ENCODE assay signal across 23 mouse cellular contexts in the genomic region with DNA sequence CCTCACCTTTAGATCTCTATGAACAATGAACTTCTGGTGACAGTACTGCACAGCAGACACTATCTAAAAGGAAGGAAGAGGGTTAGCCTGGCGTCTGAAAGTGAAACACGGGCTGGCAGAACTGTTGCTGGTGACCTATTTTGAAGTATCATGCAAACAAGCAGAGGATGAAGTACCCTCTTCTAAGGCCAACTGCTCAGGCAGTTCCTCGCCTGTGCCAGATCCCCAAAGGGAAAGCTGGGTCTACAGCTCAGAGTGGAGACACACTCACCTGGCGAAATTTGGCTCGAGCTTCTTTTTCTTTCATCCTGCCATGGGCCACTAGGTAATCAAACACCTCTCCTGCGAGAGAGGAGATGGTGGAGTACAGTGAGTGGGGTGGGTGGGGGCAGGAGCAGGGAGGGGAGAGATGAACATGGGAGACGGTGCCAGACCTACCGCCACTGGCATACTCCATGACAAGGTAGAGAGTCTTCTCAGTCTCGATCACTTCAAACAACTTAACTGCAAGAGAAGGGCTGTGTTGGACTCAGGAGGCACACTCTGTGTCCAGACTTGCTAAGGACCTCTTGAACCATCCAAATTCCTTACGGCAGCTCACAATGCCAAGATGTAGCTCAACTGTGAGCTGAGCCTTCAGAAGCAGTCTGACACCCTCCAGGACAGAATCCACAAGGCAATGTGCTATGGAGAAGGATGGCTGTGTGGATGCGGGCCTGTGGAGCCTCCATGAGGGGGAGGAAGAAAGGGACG. TPM values are rescaled to one million over a fixed set of nuclear protein-coding genes. Genes with fewer than 3 reads are reported as not detected.
"Had no signal": no experiment of that assay in that cellular context is flagged by ENCODE, and none has a peak within 500 bp of the region (broad histone marks: within the 10 kb centered on the region; RNA-seq: fewer than 3 reads in every experiment).

No protein-coding gene starts in this region.

- H3K9me3 ChIP-seq: heart, embryonic 10.5 days; heart, embryonic 12.5 days; hindbrain, embryonic 10.5 days; hindbrain, embryonic 12.5 days; intestine, embryonic 15.5 days; limb, embryonic 10.5 days; limb, embryonic 12.5 days had no signal

- H3K4me2 ChIP-seq: heart, embryonic 12.5 days; hindbrain, embryonic 12.5 days; hindbrain, embryonic 14.5 days; intestine, embryonic 15.5 days; limb, embryonic 12.5 days had no signal

- H3K4me3 ChIP-seq: heart, embryonic 10.5 days; heart, embryonic 12.5 days; hindbrain, embryonic 10.5 days; hindbrain, embryonic 12.5 days; intestine, embryonic 15.5 days; limb, embryonic 10.5 days; limb, embryonic 12.5 days had no signal

- H3K9ac ChIP-seq: heart, embryonic 12.5 days; hindbrain, embryonic 12.5 days; hindbrain, embryonic 14.5 days; intestine, embryonic 15.5 days; limb, embryonic 12.5 days had no signal

- H3K27me3 ChIP-seq: heart, embryonic 12.5 days; hindbrain, embryonic 12.5 days; intestine, embryonic 15.5 days; limb, embryonic 12.5 days had no signal

- DNase-seq: gastrocnemius, postnatal 10 days; gastrocnemius, postnatal 25 days; heart, adult 18-20 months; heart, postnatal 10 days; heart, postnatal 4 days; kidney, adult 18-20 months; kidney, adult 8-10 months; kidney, postnatal 10 days; kidney, postnatal 25 days; kidney, postnatal 4 days; liver had no signal

- H3K27ac ChIP-seq: heart, embryonic 10.5 days; hindbrain, embryonic 10.5 days; hindbrain, embryonic 12.5 days; hindbrain, embryonic 14.5 days; intestine, embryonic 15.5 days; limb, embryonic 10.5 days; limb, embryonic 12.5 days had no signal

- H3K4me1 ChIP-seq: hindbrain, embryonic 10.5 days; intestine, embryonic 15.5 days; limb, embryonic 10.5 days; limb, embryonic 12.5 days had no signal

- ATAC-seq: forebrain, embryonic 16.5 days; hindbrain, embryonic 16.5 days; inflammation-experienced regulatory T-cells, adult 6 months; intestine, embryonic 15.5 days; intestine, postnatal 0 days had no signal

RNA-seq across cellular contexts. Expression of a gene that starts 19.6 kb away (rescaled TPM):
- polyA plus RNA-seq: inflammation-experienced regulatory T-cells, adult 6 months had no signal
